Mouse (Mus musculus) skeletal muscle tissue, adult 2 months (tissue): ENCODE measurements around the gene Rasal2.

Experiments used
- DNase-seq: peaks from one replicate; pipeline ENCODE4 v3.0.0-alpha.2; 2012; ENCODE audit warnings: low read depth, low spot score

Gene Rasal2

GRCm38 (mm10) chr1:157439973-157440641, 27.7 kb upstream of the Rasal2 start:
- no peak for DNase-seq

- no peak for DNase-seq
Measured at GRCm38 (mm10) chr1:157439101-157439500, 26.7 kb upstream of the Rasal2 start.

GRCm38 (mm10) chr1:157438290-157438689, 25.9 kb upstream of the Rasal2 start:
- no peak for DNase-seq

- DNase-seq: no peak
Measured at GRCm38 (mm10) chr1:157435926-157436325, 23.5 kb upstream of the Rasal2 start.

- no peak for DNase-seq
Measured at GRCm38 (mm10) chr1:157434404-157434803, 22.0 kb upstream of the Rasal2 start.

- DNase-seq: no peak
Measured at GRCm38 (mm10) chr1:157433316-157433715, 20.9 kb upstream of the Rasal2 start.

GRCm38 (mm10) chr1:157428366-157428765, 16.0 kb upstream of the Rasal2 start:
- no peak for DNase-seq

- no peak for DNase-seq
Measured at GRCm38 (mm10) chr1:157427604-157428003, 15.2 kb upstream of the Rasal2 start.

GRCm38 (mm10) chr1:157426933-157427332, 14.5 kb upstream of the Rasal2 start:
- DNase-seq: no peak

- DNase-seq: no peak
Measured at GRCm38 (mm10) chr1:157425741-157426427, 13.5 kb upstream of the Rasal2 start.

- peak; percentile 25 for DNase-seq
Measured at GRCm38 (mm10) chr1:157417861-157418260, 5.5 kb upstream of the Rasal2 start.

- DNase-seq: no peak
Measured at GRCm38 (mm10) chr1:157417414-157417813, 5.0 kb upstream of the Rasal2 start.

GRCm38 (mm10) chr1:157416628-157417027, 4.2 kb upstream of the Rasal2 start:
- no peak for DNase-seq

GRCm38 (mm10) chr1:157415771-157416170, 3.4 kb upstream of the Rasal2 start:
- DNase-seq: no peak

- peak; percentile 14 for DNase-seq
Measured at GRCm38 (mm10) chr1:157411711-157412380, 549 bp downstream of the Rasal2 start.

GRCm38 (mm10) chr1:157411341-157411710, 1.1 kb downstream of the Rasal2 start:
- DNase-seq: no peak

GRCm38 (mm10) chr1:157410937-157411336, 1.5 kb downstream of the Rasal2 start:
- no peak for DNase-seq

- no peak for DNase-seq
Measured at GRCm38 (mm10) chr1:157409648-157410047, 2.7 kb downstream of the Rasal2 start.

- DNase-seq: no peak
Measured at GRCm38 (mm10) chr1:157388027-157388426, 24.4 kb downstream of the Rasal2 start.

GRCm38 (mm10) chr1:157380694-157381093, 31.7 kb downstream of the Rasal2 start:
- DNase-seq: no peak

- no peak for DNase-seq
Measured at GRCm38 (mm10) chr1:157370397-157370796, 42.0 kb downstream of the Rasal2 start.

- no peak for DNase-seq
Measured at GRCm38 (mm10) chr1:157368316-157368715, 44.1 kb downstream of the Rasal2 start.

- no peak for DNase-seq
Measured at GRCm38 (mm10) chr1:157346661-157347060, 65.7 kb downstream of the Rasal2 start.
